In the genomic region with DNA sequence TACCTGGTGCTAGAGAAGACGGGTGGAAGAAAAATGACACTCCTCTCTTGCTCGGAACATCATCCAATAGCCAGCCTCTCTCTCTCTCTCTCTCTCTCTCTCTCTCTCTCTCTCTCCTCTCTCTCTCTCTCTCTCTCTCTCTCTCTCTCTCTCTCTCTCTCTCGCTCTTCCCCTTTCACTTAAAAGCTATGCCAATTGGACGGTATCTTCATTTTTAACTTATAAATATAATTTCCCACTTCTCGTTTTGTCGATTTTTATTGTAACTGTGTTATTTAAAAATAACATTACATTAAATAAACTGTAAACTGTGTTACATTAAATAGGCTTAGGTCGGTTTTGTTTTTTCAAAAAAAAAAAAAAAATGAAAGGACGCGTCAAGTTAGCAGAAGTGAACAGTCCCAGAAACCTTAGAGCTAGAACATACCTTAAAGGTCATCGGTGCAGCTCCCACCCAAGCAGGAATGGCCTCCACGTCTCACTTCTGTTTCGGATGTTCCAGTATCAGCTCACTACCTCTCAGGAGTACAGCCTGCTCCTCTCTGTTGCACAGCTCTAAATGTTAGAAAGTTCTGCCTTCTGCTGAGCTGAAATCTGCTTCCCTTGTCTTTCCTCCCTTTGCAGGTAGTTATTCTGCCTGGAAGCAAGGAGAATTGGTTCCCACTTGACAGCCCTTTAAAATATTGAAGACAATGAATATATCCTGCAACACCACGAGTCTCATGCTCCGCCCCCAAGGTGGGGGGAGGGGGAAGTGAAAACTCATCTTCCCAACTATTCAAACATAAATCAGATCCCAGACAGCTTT, we compare ENCODE assay signal across 8 mouse cellular contexts. TPM values are rescaled to one million over a fixed set of nuclear protein-coding genes. Genes with fewer than 3 reads are reported as not detected.
A peak's percentile ranks its signal among the peaks of the same experiment; 100 is the strongest.
DNase-seq lines count a peak whose midpoint lies in the region; ATAC-seq and TF ChIP-seq lines count a peak whose summit lies in the region.

Gene Gapvd1, minus strand, starts transcription at position 682 of the 808 bp plus-strand sequence.

- peak within 1 kb of the TSS; percentile 69 for H3K4me2 ChIP-seq in midbrain, embryonic 11.5 days

- ATAC-seq in common myeloid progenitor, adult 5-6 weeks (replicated peaks; ENCODE audit: low read depth, poor library complexity, severe bottlenecking), result peak; percentile 48; the same call in 1 of the 2 replicates
- ATAC-seq in midbrain, embryonic 11.5 days (ENCODE audit: low FRiP score), result peak; percentile 47; the same call in 1 of the 2 replicates

- H3K9ac ChIP-seq in midbrain, embryonic 11.5 days (ENCODE audit: low read length), result peak within 1 kb of the TSS; percentile 82

- peaks cover 3% of the 10 kb centered on the region; the same call in 1 of the 2 replicates for H3K4me1 ChIP-seq in testis, adult 2 months (ENCODE audit: control insufficient read depth, insufficient read depth, low read length)
- H3K4me1 ChIP-seq in midbrain, embryonic 11.5 days (ENCODE audit: control insufficient read depth, insufficient read depth, low read length), result peaks cover 6% of the 10 kb centered on the region; the same call in 1 of the 2 replicates

- intact Hi-C loops in left cerebral cortex, postnatal 36 days (cut with DNase I), result loop anchor here (2.0 kb wide), 1 partner anchor 16 kb away; the partner anchor contains the start of gene Hspa5

- H3K36me3 ChIP-seq in testis, adult 2 months (ENCODE audit: control insufficient read depth, insufficient read depth, low read length), result no peaks in the 10 kb centered on the region
- no peaks in the 10 kb centered on the region for H3K36me3 ChIP-seq in midbrain, embryonic 11.5 days (ENCODE audit: control insufficient read depth, insufficient read depth, low read length)

- peak within 1 kb of the TSS; percentile 94 for H3K27ac ChIP-seq in testis, adult 2 months (ENCODE audit: control insufficient read depth, insufficient read depth, low read depth, low read length)
- H3K27ac ChIP-seq in midbrain, embryonic 11.5 days (ENCODE audit: low read depth, low read length), result peak within 1 kb of the TSS; percentile 82

- H3K4me3 ChIP-seq in testis, adult 2 months (ENCODE audit: control insufficient read depth, low read depth, low read length), result peak within 1 kb of the TSS; percentile 99
- H3K4me3 ChIP-seq in midbrain, embryonic 11.5 days (ENCODE audit: low read depth, low read length), result peak within 1 kb of the TSS; percentile 97

- H3K27me3 ChIP-seq in testis, adult 2 months (ENCODE audit: control insufficient read depth, insufficient read depth, low read length), result no peaks in the 10 kb centered on the region
- H3K27me3 ChIP-seq in midbrain, embryonic 11.5 days (ENCODE audit: control insufficient read depth, insufficient read depth, low read length), result no peaks in the 10 kb centered on the region

- 1% methylated on average over 13 of the region's 14 CpGs for whole genome bisulfite sequencing in midbrain, embryonic 11.5 days

- H3K9me3 ChIP-seq in midbrain, embryonic 11.5 days (ENCODE audit: control insufficient read depth, low read length), result no peaks in the 10 kb centered on the region

- no peak for TF ChIP-seq CTCF in testis, adult 2 months (IDR thresholded peaks at IDR 0.05; ENCODE audit: control insufficient read depth, insufficient read depth, insufficient replicate concordance, low read depth, low read length)

- DNase-seq in testis, postnatal 14 days (ENCODE audit: low spot score), result no peak
- no peak for DNase-seq in gastrocnemius, postnatal 25 days
- peak; percentile 65 for DNase-seq in induced T-regulatory cell, adult 2 months (ENCODE audit: low read depth)
- DNase-seq in left cerebral cortex, postnatal 36 days (ENCODE audit: low spot score in 2 of 2), result peak in 1 of 2 experiments; percentile 15
- peak; percentile 89 for DNase-seq in midbrain, embryonic 11.5 days (ENCODE audit: low spot score, missing footprints)
- DNase-seq in thymus, postnatal 0 days (ENCODE audit: low spot score), result peak; percentile 44

- no peak for TF ChIP-seq POLR2A in testis, adult 2 months (IDR thresholded peaks at IDR 0.05; ENCODE audit: control insufficient read depth, low read depth, low read length)

RNA-seq across cellular contexts. Expression of gene Gapvd1, which starts in this region (rescaled TPM):
- polyA plus RNA-seq in testis, adult 2 months (2012; rRNA removed), result 19.0 and 19.2 TPM in 2 replicates
- total RNA-seq in common myeloid progenitor, adult 5-6 weeks (2017), result 89.8 and 97.4 TPM in 2 replicates
- 10 to 100 TPM; 29.8 to 32.5 TPM for total RNA-seq in gastrocnemius, postnatal 25 days (2021)
- total RNA-seq in left cerebral cortex, postnatal 36 days (2021), result 100 to 1,000 TPM in 1 of 2 experiments, 10 to 100 TPM in 1; 93.3 to 109 TPM
- polyA plus RNA-seq in midbrain, embryonic 11.5 days (2014; fragmentation: Nextera tagmentation; extraction: Ambion mirVana), result 102 and 104 TPM in 2 replicates
- polyA plus RNA-seq in thymus, postnatal 0 days (2015; fragmentation: Nextera tagmentation; extraction: Ambion mirVana), result 64.4 and 79.7 TPM in 2 replicates

Comparison
In these comparisons a context has a peak if more than half of its experiments do, and no peak if none do; other contexts are left out.
1. DNase-seq: peak in induced T-regulatory cell, adult 2 months (single experiment), midbrain, embryonic 11.5 days (single experiment) and thymus, postnatal 0 days (single experiment); none in testis, postnatal 14 days (single experiment) and gastrocnemius, postnatal 25 days (single experiment).